Mouse (Mus musculus) bone marrow, adult 2 months (tissue): ENCODE measurements at regions not wholly inside any gene's neighbourhood (a gene's known extent, or its start where the extent isn't known, plus 50 kb on each side); places are given as distances from the start of the nearest gene placed in this dataset.

ENCODE experiments used
- CTCF ChIP-seq: fragments of 200-500 bp; IDR thresholded peaks from 2 replicates; pipeline ENCODE4 v1.5.1; 2011; ENCODE audit warnings: low read length, control low read depth; ENCODE audit not compliant: control insufficient read depth, insufficient read depth
- POLR2A ChIP-seq: fragments of 200-500 bp; IDR thresholded peaks from 2 replicates; pipeline ENCODE4 v1.6.1; 2011; ENCODE audit warnings: low read depth, mild to moderate bottlenecking, control low read depth, low read length, borderline replicate concordance; ENCODE audit not compliant: control insufficient read depth

DNA sequence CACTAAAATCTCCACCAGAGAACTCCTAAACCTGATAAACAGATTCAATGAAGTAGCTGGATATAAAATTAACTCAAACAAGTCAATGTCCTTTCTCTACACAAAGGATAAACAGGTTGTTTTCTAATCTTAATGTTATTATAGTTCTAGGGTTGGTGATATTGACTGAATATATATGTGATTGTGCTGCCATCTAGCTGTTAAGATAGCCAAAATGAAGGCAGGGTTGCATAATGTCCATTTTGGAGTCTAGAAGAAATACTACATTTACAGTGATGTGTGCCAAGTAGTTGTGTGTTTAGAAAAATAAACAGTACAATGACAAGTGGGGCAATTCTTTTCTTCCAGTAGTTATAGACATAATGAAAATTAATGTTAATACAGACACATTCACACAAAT, 1379.9 kb upstream of the Tacstd2 start:
- TF ChIP-seq CTCF, result no peak
- no peak for TF ChIP-seq POLR2A
